Mouse (Mus musculus) lung, adult 2 months (tissue): Measurements from ENCODE around the gene Wbp4.

Experiments used
- CTCF ChIP-seq: fragments of 200-500 bp; IDR thresholded peaks from 2 replicates; pipeline ENCODE4 v1.5.1; 2011; ENCODE audit warnings: mild to moderate bottlenecking, low read length, control low read depth; ENCODE audit not compliant: insufficient read depth
- POLR2A ChIP-seq: fragments of 200-500 bp; IDR thresholded peaks from 2 replicates; pipeline ENCODE4 v1.6.1; 2011; ENCODE audit warnings: low read depth, mild to moderate bottlenecking, control low read depth, low read length, borderline replicate concordance; ENCODE audit errors: extremely low read depth

DNA sequence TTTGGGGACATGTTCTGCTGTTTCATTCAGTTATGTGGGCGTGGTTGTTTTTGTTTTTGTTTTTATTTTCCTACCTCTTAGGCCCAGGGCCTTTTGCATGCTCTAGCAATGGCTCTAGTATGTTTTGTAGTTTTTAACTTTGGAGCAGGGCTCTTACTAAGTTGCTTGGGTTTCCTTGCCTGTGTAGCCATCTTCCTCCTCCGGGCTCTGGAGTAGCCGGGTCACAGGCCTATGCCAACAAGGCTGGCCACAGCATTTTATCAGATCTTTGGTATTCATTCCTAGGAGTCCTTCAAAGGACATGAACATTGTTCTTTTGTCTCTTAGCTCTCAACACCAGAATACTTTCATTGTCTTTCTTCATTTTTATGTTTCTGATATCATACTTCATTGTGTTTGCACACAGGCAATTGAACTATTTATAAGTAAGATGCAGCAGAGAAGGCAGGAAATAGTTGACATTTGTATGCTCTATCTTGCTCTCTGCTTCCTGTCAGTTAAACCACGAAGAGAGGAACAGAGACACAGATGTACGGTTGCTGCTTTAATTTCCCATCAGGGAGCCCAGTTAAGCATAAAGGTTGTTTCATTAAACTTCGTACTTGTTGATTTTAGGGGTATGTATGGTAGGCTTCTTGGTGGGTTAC, 40.3 kb upstream of the Wbp4 start:
- TF ChIP-seq CTCF (no peak), POLR2A (no peak)
